Mouse (Mus musculus) left cerebral cortex, postnatal 25 days (tissue): ENCODE data around the gene Gm11214. TPM values are rescaled to one million over a fixed set of nuclear protein-coding genes. Genes with fewer than 3 reads are reported as not detected.

Source experiments
- DNase-seq, 2 experiments: peaks; one replicate each; pipeline ENCODE4 v3.0.0; 2022; ENCODE audit warnings: low spot score in 2 of 2, mixed read lengths in 1 of 2
- intact Hi-C: fragments of 180-260 bp; cut with DNase I; formaldehyde crosslinking; loops from one replicate; pipeline ENCODE4 v1.15.1; 2025
- total RNA-seq, 2 experiments: library from RNA; stranded (reverse); gene quantifications; 2 replicates each; pipeline ENCODE4 v1.2.3; 2021

Gene Gm11214
- total RNA-seq, 2 experiments from 2014 or later: not detected

DNA sequence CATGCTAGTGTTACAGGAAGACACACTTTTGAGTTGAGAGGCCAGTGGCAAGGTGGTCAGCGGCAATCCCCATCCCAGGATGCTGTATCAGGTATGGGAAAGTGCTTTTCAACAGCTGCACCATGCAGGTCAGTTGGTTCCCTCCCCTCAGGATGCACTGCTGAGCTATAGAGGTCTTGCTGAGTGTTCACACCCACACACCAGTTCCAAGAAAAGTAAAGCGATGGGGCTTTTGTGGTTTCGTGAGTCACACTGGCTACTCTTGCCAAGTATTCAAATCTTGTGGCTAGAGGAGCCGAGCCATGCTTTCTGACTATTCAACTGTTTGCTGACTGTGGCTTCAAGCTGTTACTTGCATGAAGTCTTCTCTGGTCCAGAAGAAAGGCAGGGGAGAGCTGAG lies 5.1 kb upstream of the Gm11214 start:
- peak; percentile 35 to 95 for DNase-seq
- intact Hi-C loops: no loop called here

DNA sequence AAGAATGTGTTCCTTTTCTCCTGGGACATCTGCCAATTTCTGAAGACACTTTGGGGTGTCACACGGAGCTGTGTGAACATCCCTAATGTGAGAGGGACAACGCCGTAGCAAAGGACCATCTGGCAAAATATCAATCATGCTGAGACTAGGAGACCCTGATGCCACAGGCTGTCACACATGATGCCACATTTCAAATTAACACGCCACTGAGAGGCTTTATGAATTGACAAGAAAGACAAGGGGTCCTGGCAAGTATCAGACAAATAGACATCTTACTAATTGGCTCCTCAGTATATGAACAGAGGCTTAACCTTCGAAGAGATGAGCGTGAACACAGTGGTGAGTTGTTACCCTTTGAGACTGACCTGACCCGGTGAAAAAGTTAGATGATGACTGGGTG lies 2.6 kb upstream of the Gm11214 start:
- no peak for DNase-seq
- intact Hi-C loops: no loop called here

DNA sequence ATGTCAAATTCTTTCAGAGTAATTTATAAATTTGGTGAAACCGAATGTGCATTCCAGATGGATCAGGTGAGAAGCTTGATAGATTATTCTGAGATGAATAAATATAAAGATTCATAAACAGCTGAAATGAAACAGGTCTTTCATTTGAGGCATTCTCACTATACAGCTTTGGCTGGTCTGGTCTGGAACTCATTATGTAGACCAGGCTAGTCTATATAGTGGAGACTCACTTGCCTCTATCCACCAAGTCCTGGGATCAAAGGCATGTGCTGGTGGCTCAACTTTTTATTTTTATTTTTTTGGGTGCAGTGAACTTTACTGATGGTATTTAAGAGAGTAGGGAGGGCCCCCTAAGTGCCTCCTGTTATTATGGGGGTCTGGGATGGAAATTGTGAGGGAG lies 1.3 kb downstream of the Gm11214 start:
- intact Hi-C loops: no loop called here
- no peak for DNase-seq

DNA sequence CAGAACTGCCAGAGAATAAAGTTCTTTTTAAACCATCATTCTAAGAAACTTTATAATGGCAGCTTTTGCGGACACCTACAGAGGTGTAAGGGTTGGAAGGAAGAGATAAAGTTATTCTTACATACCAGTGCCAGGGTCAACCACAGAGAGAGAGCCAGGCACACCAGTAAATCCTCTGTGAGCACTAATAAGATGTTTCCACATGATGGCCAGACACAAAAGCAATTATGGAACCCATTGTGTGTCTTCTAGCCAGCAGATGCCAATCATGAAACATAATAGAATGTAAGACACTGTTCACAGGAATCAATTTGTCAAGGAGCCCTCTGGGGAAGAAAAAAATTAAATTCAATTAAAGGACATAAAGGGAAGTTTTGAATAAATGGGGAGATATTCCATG lies 1.8 kb downstream of the Gm11214 start:
- intact Hi-C loops: no loop called here
- no peak for DNase-seq

DNA sequence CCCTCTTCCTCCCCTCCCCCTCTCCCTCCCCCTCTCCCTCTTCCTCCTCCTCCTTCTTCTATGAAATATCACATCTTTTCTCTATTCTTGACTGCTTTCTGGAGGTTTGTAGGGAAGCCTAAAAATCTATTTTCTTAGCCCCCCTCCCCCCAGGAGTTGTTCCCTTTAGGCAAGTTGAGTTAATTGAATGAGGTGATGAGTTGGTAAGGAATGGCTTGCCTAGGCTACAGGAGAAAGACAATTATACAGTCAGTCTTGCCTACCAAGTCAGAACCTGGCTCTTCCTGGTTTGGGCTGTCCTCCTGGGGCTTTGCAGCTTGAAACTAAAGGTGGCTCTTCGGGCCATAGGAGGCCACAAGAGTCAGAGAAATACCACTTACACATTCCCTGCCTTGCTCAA lies 3.4 kb downstream of the Gm11214 start:
- DNase-seq: no peak
- intact Hi-C loops: no loop called here

DNA sequence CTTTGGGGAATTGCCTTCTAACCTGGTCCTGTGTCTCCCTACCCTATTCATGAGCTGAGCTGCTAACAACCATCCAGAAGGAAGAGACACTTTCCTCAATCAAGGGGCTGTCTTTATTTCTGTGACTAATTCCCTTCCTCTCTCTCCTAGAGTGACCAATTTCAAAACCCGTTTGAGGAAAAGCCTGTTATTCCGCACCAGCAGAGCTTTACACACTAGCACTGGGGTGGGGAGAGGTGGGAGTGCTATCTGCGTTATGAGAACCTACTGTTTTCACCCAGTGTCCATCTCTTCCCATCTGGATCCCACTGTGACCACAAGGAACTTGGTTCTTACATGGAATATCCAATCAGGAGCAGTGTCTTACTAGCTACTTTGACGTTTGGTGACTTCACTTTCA lies 4.1 kb downstream of the Gm11214 start:
- DNase-seq: no peak
- intact Hi-C loops: no loop called here

- DNase-seq: no peak
- intact Hi-C loops: no loop called here
These were observed 8.8 kb downstream of the Gm11214 start for GRCm38 (mm10) chr4:63654381-63654780.

DNA sequence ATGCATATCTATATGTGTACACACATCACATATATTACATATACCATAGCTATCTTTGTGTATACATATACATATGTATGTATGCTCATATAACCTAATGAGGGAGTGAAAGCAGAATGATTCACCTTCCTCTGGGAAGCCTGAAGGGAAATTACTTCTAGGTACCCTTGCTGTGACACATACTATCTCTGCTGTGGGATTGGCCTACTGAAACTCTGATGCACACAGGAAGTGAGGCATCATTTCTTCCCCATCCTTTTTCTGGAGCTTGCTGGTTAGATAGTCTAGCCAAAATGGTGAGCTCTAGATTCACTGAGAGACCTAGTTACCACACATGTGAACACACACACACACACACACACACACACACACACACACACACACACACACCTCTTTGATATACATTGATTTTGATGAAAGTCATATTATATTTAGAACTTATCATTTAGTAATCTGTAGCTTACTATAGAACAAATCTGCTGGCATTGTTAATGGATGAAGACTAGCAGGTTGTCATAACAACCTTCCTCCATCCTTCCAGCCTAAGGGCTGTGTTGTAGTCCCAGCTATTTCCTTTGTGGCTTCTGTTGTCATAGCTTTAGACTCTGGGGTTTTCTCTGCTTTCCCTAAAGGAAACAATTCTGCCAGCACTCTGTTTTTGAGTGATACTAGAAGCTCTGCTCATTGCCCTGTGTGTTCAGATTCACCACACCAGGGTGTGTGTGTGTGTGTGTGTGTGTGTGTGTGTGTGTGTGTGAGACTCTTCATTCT lies 19.0 kb downstream of the Gm11214 start:
- intact Hi-C loops: loop anchor here (5.0 kb wide), 1 partner anchor 277 kb away; no protein-coding TSS in a partner anchor
- no peak for DNase-seq

DNA sequence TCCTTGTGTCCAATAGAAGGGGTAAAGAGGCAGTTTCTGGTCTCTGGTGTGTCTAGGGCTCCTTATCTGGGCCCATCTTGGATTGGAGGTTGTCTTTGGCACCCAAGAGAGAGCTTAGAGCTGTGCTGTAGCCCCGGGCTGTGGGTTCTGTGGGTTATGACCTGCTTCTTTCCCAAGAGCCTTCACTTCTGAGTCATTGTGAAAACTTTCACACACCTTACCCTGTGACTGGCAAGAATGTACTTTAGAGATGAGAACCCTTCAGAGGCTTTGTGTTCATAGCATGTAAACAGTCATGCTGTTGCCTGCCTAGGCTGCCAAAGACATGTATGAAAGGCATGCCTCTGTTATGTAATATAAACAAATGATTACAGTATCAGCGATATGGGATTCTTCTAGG lies 23.3 kb downstream of the Gm11214 start:
- intact Hi-C loops: loop anchor here (5.0 kb wide), 1 partner anchor 273 kb away; no protein-coding TSS in a partner anchor

DNA sequence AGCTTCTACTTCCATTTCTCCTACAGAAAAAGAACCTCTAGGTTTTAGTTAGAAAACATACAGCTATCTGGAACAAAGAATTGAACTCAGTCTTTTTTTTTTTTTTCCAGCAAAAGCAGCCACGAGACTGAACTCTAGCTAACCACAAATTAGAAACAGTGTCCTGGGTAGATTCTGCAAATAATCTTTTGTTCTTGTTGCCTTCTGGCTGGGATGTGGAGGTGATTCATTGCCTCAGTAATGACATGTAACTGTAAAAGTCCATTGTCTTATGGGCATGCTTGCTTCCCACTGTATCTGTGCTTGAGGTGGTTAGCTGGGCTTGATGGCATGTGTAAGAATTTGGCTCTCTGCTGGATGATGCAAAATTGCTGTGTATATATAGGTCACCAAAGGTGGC lies 24.6 kb downstream of the Gm11214 start:
- intact Hi-C loops: no loop called here

More for the DNA sequence above, 23.3 kb downstream of the Gm11214 start:
- DNase-seq: no peak

GRCm38 (mm10) chr4:63633181-63633580 lies 30.0 kb downstream of the Gm11214 start:
- no peak for DNase-seq
- intact Hi-C loops: no loop called here

More for the DNA sequence above, 24.6 kb downstream of the Gm11214 start:
- no peak for DNase-seq

DNA sequence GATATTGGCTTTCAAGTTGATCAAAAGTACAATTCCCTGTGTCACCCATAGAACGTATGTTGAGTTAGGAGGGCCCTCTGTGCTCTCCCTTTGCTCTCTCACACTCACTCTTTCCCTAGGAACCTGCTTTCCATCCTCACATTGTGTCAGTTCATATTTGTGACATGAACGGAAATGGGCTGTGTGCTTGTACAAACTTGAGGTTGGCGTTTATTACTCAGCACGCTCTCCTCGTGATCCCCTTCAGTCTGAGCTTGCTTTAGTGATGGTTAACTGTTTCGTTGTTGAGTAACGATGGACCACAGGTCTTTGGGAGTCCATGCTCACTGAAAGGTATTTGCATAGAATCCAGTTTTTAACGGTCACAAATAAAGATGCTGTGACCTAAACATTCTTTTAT lies 36.1 kb downstream of the Gm11214 start:
- intact Hi-C loops: no loop called here
- DNase-seq: no peak

DNA sequence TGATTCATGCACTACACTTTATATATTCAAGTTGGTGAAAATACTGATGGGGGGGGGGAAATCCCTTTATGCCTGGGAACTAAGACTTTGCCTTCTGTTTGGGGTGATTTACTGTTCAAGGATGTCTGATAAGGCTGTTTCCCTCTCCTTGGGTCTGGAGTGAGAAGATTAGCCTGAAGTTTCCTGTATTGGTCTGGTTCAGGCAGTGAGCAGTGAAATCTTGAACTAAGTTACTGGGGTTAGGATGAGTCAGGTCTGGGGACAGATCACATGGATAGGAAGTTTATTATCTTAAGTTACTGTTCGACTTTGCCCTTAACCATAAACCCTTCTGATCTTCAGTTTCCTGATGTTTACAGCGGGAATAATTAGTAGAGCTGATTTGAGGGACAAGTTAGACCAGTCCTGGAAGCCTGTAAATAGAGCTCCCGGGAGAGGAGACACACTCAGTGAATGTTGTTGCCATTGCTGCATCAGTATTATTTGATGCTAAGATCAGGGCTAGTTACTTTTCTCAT lies 37.6 kb downstream of the Gm11214 start:
- intact Hi-C loops: no loop called here

GRCm38 (mm10) chr4:63622378-63622835 lies 40.8 kb downstream of the Gm11214 start, which contains the start of gene Tex48:
Tex48 (minus strand) TSS chr4:63622428.
- intact Hi-C loops: loop anchor here (5.0 kb wide), 1 partner anchor 220 kb away; no protein-coding TSS in a partner anchor
- DNase-seq: no peak

More for the DNA sequence above, 37.6 kb downstream of the Gm11214 start:
- DNase-seq: no peak

GRCm38 (mm10) chr4:63621861-63622260 lies 41.3 kb downstream of the Gm11214 start:
- intact Hi-C loops: loop anchor here (5.0 kb wide), 1 partner anchor 220 kb away; no protein-coding TSS in a partner anchor
- DNase-seq: no peak

Other genes starting within 250 kb of the Gm11214 start
- gene Whrn, start 167.4 kb downstream of the Gm11214 start, total RNA-seq: 10 to 100 TPM; 46.4 TPM
- gene Atp6v1g1, start 118.6 kb downstream of the Gm11214 start, total RNA-seq: 100 to 1,000 TPM; 144 to 147 TPM
- 10 to 100 TPM; 10.8 to 12.2 TPM for gene Tmem268, start 104.6 kb downstream of the Gm11214 start, total RNA-seq
- gene Gm11213, start 58.1 kb downstream of the Gm11214 start, total RNA-seq: not detected
- not detected for gene Tex48, start 41.0 kb downstream of the Gm11214 start, total RNA-seq
- gene Tnfsf15, start 81.7 kb upstream of the Gm11214 start, total RNA-seq: under 1 TPM; 0.09 to 0.11 TPM
- gene Tnfsf8, start 198.0 kb upstream of the Gm11214 start, total RNA-seq: not detected